Mouse (Mus musculus) intestine, embryonic 16.5 days (tissue): ENCODE results near the gene Tmem107. TPM values are rescaled to one million over a fixed set of nuclear protein-coding genes. Genes with fewer than 3 reads are reported as not detected.

Source experiments
- ATAC-seq: fragments of 200-750 bp; cut with Nextera tagmentation; 2 replicates; pipeline ENCODE4 v1.8.0; 2017; ENCODE audit warnings: moderate TSS enrichment, moderate library complexity
- H3K27ac ChIP-seq: fragments of 300-500 bp; sonication (generic); 2 replicates; pipeline ENCODE4 v1.5.1; 2014; ENCODE audit warnings: mild to moderate bottlenecking, low read length
- H3K27me3 ChIP-seq: fragments of 300-500 bp; sonication (generic); replicated peaks from 2 replicates; pipeline ENCODE4 v1.6.1; 2014; ENCODE audit warnings: low read length, control low read depth, mixed read lengths; ENCODE audit not compliant: control insufficient read depth, insufficient read depth
- H3K36me3 ChIP-seq: fragments of 300-500 bp; sonication (generic); 2 replicates; pipeline ENCODE4 v1.6.1; 2014; ENCODE audit warnings: low read length, control low read depth; ENCODE audit not compliant: control insufficient read depth, insufficient read depth
- H3K4me1 ChIP-seq: fragments of 300-500 bp; sonication (generic); 2 replicates; pipeline ENCODE4 v1.6.1; 2014; ENCODE audit warnings: low read length, control low read depth, mixed read lengths; ENCODE audit not compliant: control insufficient read depth, insufficient read depth
- H3K4me2 ChIP-seq: fragments of 300-500 bp; sonication (generic); 2 replicates; pipeline ENCODE4 v1.6.1; 2014; ENCODE audit warnings: low read depth, low read length, control low read depth
- H3K4me3 ChIP-seq: fragments of 300-500 bp; sonication (generic); 2 replicates; pipeline ENCODE4 v1.5.1; 2014; ENCODE audit warnings: mild to moderate bottlenecking, low read length
- H3K9ac ChIP-seq: fragments of 300-500 bp; sonication (generic); 2 replicates; pipeline ENCODE4 v1.6.1; 2014; ENCODE audit warnings: low read depth, low read length
- H3K9me3 ChIP-seq: fragments of 300-500 bp; sonication (generic); 2 replicates; pipeline ENCODE4 v1.6.1; 2016; ENCODE audit warnings: low read length, control low read depth; ENCODE audit not compliant: control insufficient read depth
- whole genome bisulfite sequencing: fragments of 180-500 bp; shearing (Covaris S2); extraction: QIAGEN DNeasy Blood & Tissue Kit; methylation state at CpG from one replicate; pipeline ENCODE4 v1.1.7; 2014; 5-methylcytosine and 5-hydroxymethylcytosine counted together
- polyA plus RNA-seq: library from polyadenylated mRNA; unstranded; fragments of >200 nt; fragmentation: Nextera tagmentation; extraction: Ambion mirVana; gene quantifications from 2 replicates; pipeline ENCODE4 v1.2.1, GENCODE M21; 2015

The Tmem107 gene
- polyA plus RNA-seq, 1 experiment from 2014 or later = 44.8 TPM

DNA sequence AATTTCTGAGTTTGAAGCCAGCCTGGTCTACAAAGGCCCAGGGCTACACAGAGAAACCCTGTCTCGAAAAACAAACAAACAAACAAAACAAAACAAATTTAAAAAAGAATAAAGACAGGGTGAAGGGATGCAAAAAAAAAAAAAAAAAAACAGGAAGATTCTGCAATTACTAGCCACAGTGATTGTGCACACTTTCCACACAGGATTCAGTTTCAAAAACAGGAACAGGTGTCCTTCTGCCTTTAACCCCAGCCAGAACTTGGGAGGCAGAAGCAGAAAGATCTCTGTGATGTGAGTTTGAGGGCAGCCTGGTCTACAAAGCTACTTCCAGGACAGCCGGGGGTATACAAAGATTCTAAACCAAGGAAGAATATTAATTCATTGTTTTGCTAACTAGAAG is 12.3 kb upstream of the Tmem107 start:
- Histone ChIP-seq H3K4me3 (peak overlapping the region; percentile 90), H3K27ac (peak overlapping the region; percentile 73), H3K4me2 (peak overlapping the region; percentile 78), H3K27me3 (no peaks in the 10 kb centered on the region), H3K36me3 (no peaks in the 10 kb centered on the region), H3K4me1 (peaks cover 19% of the 10 kb centered on the region), H3K9ac (peak overlapping the region; percentile 69), H3K9me3 (no peaks in the 10 kb centered on the region)
- no peak for ATAC-seq
- WGBS = 67% methylated on average over 2 of the region's 2 CpGs

GRCm38 (mm10) chr11:69058729-69059356 is 11.8 kb upstream of the Tmem107 start:
- H3K27ac ChIP-seq = peak overlapping the region; percentile 73
- no peaks in the 10 kb centered on the region for H3K9me3 ChIP-seq
- WGBS = 1% methylated on average over 19 of the region's 19 CpGs
- H3K4me3 ChIP-seq = peak overlapping the region; percentile 90
- peak; percentile 32 for ATAC-seq
- peaks cover 19% of the 10 kb centered on the region for H3K4me1 ChIP-seq
- H3K27me3 ChIP-seq = no peaks in the 10 kb centered on the region
- H3K4me2 ChIP-seq = peak overlapping the region; percentile 78
- peak overlapping the region; percentile 69 for H3K9ac ChIP-seq
- no peaks in the 10 kb centered on the region for H3K36me3 ChIP-seq

GRCm38 (mm10) chr11:69059357-69059974 is 11.1 kb upstream of the Tmem107 start, which contains the start of gene Borcs6:
Borcs6 (plus strand) TSS chr11:69059717.
- peak within 1 kb of the TSS; percentile 94 for H3K9ac ChIP-seq
- H3K36me3 ChIP-seq = no peaks in the 10 kb centered on the region
- H3K27ac ChIP-seq = peak within 1 kb of the TSS; percentile 93
- no peaks in the 10 kb centered on the region for H3K9me3 ChIP-seq
- H3K4me3 ChIP-seq = peak within 1 kb of the TSS; percentile 90
- H3K4me2 ChIP-seq = peak within 1 kb of the TSS; percentile 96
- H3K27me3 ChIP-seq = no peaks in the 10 kb centered on the region
- peaks cover 25% of the 10 kb centered on the region for H3K4me1 ChIP-seq
- ATAC-seq = peak; percentile 92
- WGBS = under 1% methylated on average over 63 of the region's 64 CpGs

GRCm38 (mm10) chr11:69059975-69060411 is 10.6 kb upstream of the Tmem107 start:
- H3K9ac ChIP-seq = peak overlapping the region; percentile 94
- H3K27ac ChIP-seq = peak overlapping the region; percentile 93
- peak overlapping the region; percentile 90 for H3K4me3 ChIP-seq
- no peaks in the 10 kb centered on the region for H3K27me3 ChIP-seq
- H3K9me3 ChIP-seq = no peaks in the 10 kb centered on the region
- peak; percentile 14 for ATAC-seq
- H3K4me2 ChIP-seq = peak overlapping the region; percentile 96
- under 1% methylated on average over 42 of the region's 49 CpGs for WGBS
- no peaks in the 10 kb centered on the region for H3K36me3 ChIP-seq
- peaks cover 25% of the 10 kb centered on the region for H3K4me1 ChIP-seq

DNA sequence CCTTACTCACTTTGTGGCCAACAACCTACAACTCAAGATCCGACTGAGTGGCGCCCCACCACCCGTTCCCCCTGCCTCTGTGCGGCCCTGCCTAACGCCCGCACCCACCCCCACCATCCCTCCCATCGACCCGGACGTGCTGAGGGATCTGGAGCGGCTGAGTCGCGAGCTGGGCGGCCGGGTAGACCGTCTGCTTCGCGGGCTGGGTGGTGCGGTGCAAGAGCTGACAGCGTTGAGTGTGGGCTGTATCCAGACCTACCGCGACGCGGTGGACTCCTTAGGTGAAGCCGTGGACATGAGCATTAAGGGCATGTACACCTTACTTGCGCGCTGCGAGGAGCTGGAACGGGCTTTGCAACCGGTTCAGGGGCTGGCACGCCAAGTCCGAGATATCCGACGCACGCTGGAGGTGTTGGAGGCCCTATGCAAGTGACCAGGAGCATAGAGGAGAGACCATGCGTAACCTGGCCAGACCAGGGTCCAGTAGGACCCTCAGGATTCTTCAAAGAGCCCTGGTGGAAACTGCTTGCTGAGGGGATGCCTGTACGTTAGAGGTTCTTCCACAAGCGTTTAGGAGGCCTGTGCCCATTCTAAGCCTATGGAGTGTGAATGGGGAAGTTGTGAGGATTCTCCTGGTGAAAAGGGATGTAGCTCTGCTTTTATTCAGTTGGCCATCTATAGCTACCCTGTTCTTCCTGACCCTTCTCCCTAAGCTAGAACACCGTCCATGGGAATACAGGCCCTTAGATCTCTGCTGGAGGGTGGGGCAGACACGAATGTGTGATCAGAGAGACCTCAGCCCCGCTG is 10.0 kb upstream of the Tmem107 start:
- H3K4me3 ChIP-seq = peak overlapping the region; percentile 90
- no peaks in the 10 kb centered on the region for H3K9me3 ChIP-seq
- H3K27me3 ChIP-seq = no peaks in the 10 kb centered on the region
- H3K36me3 ChIP-seq = no peaks in the 10 kb centered on the region
- peak overlapping the region; percentile 96 for H3K4me2 ChIP-seq
- H3K9ac ChIP-seq = peak overlapping the region; percentile 94
- H3K4me1 ChIP-seq = peaks cover 25% of the 10 kb centered on the region
- H3K27ac ChIP-seq = peak overlapping the region; percentile 93
- WGBS = 2% methylated on average over 40 of the region's 40 CpGs
- no peak for ATAC-seq

GRCm38 (mm10) chr11:69061255-69061912 is 9.2 kb upstream of the Tmem107 start:
- H3K36me3 ChIP-seq = no peaks in the 10 kb centered on the region
- ATAC-seq = no peak
- peak overlapping the region; percentile 96 for H3K4me2 ChIP-seq
- H3K4me1 ChIP-seq = peaks cover 31% of the 10 kb centered on the region
- H3K27ac ChIP-seq = peak overlapping the region; percentile 93
- peak overlapping the region; percentile 94 for H3K9ac ChIP-seq
- H3K27me3 ChIP-seq = no peaks in the 10 kb centered on the region
- H3K9me3 ChIP-seq = no peaks in the 10 kb centered on the region
- H3K4me3 ChIP-seq = peak overlapping the region; percentile 90
- WGBS = 17% methylated on average over 17 of the region's 17 CpGs

DNA sequence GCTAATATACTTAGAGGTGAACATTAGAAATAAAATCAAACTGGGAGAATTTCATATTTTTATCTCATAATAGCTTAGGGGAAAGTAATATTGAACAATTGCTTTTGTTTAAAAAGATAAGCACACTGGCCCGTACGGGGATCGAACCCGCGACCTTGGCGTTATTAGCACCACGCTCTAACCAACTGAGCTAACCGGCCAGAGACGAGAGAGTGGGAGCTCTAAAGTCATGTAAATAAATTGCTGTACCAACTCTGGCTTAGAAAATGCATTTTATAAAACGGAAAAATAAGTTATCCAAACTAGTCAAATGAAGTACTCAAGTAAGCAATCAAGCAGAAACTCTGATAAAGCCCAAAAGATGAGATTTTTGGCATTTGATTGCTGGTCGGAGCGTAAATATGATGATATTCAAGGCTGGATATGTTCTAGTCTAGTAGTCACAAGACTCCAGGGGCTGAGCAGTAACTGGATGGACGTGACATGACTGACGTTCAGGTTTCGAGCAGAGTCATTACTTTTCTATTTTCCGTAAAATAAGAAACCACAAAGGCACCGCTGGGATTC is 8.3 kb upstream of the Tmem107 start:
- Histone ChIP-seq H3K9me3 (no peaks in the 10 kb centered on the region), H3K4me1 (peaks cover 38% of the 10 kb centered on the region), H3K9ac (peak overlapping the region; percentile 37; the same call in 1 of the 2 replicates), H3K36me3 (no peaks in the 10 kb centered on the region), H3K4me2 (peak overlapping the region; percentile 56), H3K4me3 (peak overlapping the region; percentile 80), H3K27me3 (no peaks in the 10 kb centered on the region), H3K27ac (peak overlapping the region; percentile 77)
- 2% methylated on average over 17 of the region's 17 CpGs for WGBS
- ATAC-seq = no peak

DNA sequence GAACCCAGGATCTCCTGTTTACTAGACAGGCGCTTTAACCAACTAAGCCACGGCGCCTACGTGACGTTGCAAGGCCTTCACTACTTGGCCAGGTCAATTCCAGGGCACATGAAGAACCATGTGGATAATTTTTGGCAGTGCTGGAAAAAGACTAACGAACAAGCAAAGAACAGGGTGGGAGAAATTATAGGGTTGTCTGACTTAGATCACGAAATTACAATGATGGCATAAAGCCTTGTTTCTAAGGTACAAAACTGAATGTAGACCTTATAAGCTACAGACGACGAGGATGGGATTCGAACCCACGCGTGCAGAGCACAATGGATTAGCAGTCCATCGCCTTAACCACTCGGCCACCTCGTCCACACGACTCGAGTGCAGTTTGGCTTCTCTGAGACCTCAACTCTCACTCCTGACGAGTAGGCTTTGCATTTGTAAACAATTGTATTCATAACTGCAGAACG is 7.8 kb upstream of the Tmem107 start:
- H3K4me2 ChIP-seq = peak overlapping the region; percentile 56
- peak overlapping the region; percentile 80 for H3K4me3 ChIP-seq
- peak overlapping the region; percentile 68 for H3K9ac ChIP-seq
- H3K9me3 ChIP-seq = no peaks in the 10 kb centered on the region
- peak; percentile 60 for ATAC-seq
- no peaks in the 10 kb centered on the region for H3K36me3 ChIP-seq
- peaks cover 43% of the 10 kb centered on the region for H3K4me1 ChIP-seq
- peak overlapping the region; percentile 81 for H3K27ac ChIP-seq
- under 1% methylated on average over 19 of the region's 19 CpGs for WGBS
- no peaks in the 10 kb centered on the region for H3K27me3 ChIP-seq
